Mouse (Mus musculus): Measurements from ENCODE around the gene Gm44596. TPM values are rescaled to one million over a fixed set of nuclear protein-coding genes. Genes with fewer than 3 reads are reported as not detected.

The Gm44596 gene
- polyA plus RNA-seq, 1 experiment: not detected

DNA sequence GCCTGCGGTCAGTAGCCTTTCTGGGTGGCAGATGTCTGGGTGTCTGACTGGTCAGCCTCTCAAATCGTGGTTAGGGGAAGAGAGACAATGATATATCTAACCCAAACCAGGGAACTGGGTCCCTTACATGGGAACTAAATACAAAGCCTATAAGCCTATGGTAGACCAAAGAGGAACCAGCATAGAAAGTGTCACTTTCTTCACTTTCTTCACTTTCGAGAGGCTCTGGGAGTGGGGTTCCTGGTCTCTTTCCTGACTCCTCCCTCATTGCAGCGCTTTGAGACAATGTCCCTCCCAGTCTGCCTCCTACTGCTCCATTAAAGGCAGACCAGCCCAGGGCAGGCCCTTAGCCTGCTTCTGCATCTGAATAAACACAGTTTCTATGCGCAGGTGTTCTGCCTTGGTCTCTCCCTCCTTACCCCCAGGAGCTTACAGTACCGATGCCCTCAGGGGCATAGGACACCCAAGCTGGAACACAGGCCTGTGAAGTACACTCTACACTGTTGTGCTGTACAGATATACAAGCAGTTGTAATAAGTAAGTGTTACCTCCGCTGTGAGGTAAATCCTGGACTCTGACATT lies 33.3 kb downstream of the Gm44596 start:
- TF ChIP-seq CTCF (IDR thresholded peaks at IDR 0.05; ENCODE audit: borderline replicate concordance, control insufficient read depth, extremely low read depth, insufficient read depth, low read length, poor library complexity) (no peak), POLR2A (IDR thresholded peaks at IDR 0.05; ENCODE audit: control insufficient read depth, extremely low read depth, insufficient read depth, low read length, poor library complexity) (no peak)
- DNase-seq: no peak
- Histone ChIP-seq H3K27me3 (ENCODE audit: control insufficient read depth, insufficient read depth, low read length) (no peaks in the 10 kb centered on the region), H3K27ac (ENCODE audit: control insufficient read depth, insufficient read depth, low read length) (no peak overlapping the region), H3K36me3 (ENCODE audit: control insufficient read depth, insufficient read depth, low read length) (peaks cover 25% of the 10 kb centered on the region), H3K4me3 (ENCODE audit: control insufficient read depth, insufficient read depth, low read length) (no peak overlapping the region), H3K4me1 (replicated peaks; ENCODE audit: control insufficient read depth, insufficient read depth, low read length) (no peaks in the 10 kb centered on the region)
- 97% methylated on average over 7 of the region's 7 CpGs for WGBS

GRCm38 (mm10) chr6:128410305-128410704 lies 35.0 kb downstream of the Gm44596 start:
- no peak for TF ChIP-seq POLR2A (IDR thresholded peaks at IDR 0.05; ENCODE audit: control insufficient read depth, extremely low read depth, insufficient read depth, low read length, poor library complexity)
- TF ChIP-seq CTCF (IDR thresholded peaks at IDR 0.05; ENCODE audit: borderline replicate concordance, control insufficient read depth, extremely low read depth, insufficient read depth, low read length, poor library complexity): no peak
- WGBS: 96% methylated on average over 13 of the region's 13 CpGs
- Histone ChIP-seq H3K4me3 (ENCODE audit: control insufficient read depth, insufficient read depth, low read length) (no peak overlapping the region), H3K27me3 (ENCODE audit: control insufficient read depth, insufficient read depth, low read length) (no peaks in the 10 kb centered on the region), H3K36me3 (ENCODE audit: control insufficient read depth, insufficient read depth, low read length) (peaks cover 25% of the 10 kb centered on the region), H3K4me1 (replicated peaks; ENCODE audit: control insufficient read depth, insufficient read depth, low read length) (no peaks in the 10 kb centered on the region), H3K27ac (ENCODE audit: control insufficient read depth, insufficient read depth, low read length) (no peak overlapping the region)
- DNase-seq: no peak

DNA sequence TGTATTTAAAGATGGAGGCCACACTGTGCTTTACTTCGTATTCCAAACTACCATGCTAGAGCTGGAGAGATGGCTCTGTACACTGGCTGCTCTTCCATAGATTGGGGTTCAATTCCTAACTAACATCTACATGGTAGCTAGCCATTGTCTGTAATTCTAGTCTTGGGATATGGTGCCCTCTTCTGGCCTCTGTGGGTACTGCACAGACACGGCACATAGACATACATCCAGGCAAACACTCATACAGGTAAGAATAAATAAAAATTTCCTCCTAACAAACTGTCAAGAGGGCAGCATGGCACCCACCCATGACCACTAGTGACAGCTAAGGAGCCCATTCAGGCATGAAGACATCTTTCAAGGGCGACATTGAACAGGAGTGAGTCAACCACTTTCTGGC lies 35.8 kb downstream of the Gm44596 start:
- Histone ChIP-seq H3K36me3 (ENCODE audit: control insufficient read depth, insufficient read depth, low read length) (peaks cover 25% of the 10 kb centered on the region), H3K27ac (ENCODE audit: control insufficient read depth, insufficient read depth, low read length) (no peak overlapping the region), H3K4me1 (replicated peaks; ENCODE audit: control insufficient read depth, insufficient read depth, low read length) (no peaks in the 10 kb centered on the region), H3K27me3 (ENCODE audit: control insufficient read depth, insufficient read depth, low read length) (no peaks in the 10 kb centered on the region), H3K4me3 (ENCODE audit: control insufficient read depth, insufficient read depth, low read length) (no peak overlapping the region)
- DNase-seq: peak; percentile 80
- 42% methylated on average over 3 of the region's 3 CpGs for WGBS
- TF ChIP-seq CTCF (IDR thresholded peaks at IDR 0.05; ENCODE audit: borderline replicate concordance, control insufficient read depth, extremely low read depth, insufficient read depth, low read length, poor library complexity) (no peak), POLR2A (IDR thresholded peaks at IDR 0.05; ENCODE audit: control insufficient read depth, extremely low read depth, insufficient read depth, low read length, poor library complexity) (no peak)

DNA sequence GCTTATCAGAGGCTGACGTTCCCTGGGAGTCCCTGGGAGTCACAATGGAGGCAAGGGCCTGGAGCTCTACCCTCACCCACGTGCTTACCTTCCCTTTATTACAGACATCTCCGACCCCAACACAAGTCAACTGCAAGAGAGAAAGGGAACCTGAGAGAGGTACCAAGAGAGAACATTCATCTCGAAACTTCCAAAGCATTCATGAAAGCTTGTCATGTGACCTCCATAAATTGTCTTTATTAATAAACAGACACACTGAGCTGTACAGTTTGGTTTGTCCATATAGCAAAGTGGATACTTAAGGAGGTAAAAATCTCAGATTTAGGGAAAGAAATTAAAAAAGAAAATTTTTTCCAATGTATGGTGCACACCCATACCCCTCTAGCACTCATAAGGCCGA lies 40.9 kb downstream of the Gm44596 start:
- Histone ChIP-seq H3K36me3 (ENCODE audit: control insufficient read depth, insufficient read depth, low read length) (peaks cover 6% of the 10 kb centered on the region; the same call in 1 of the 2 replicates), H3K4me1 (replicated peaks; ENCODE audit: control insufficient read depth, insufficient read depth, low read length) (no peaks in the 10 kb centered on the region), H3K4me3 (ENCODE audit: control insufficient read depth, insufficient read depth, low read length) (no peak overlapping the region), H3K27ac (ENCODE audit: control insufficient read depth, insufficient read depth, low read length) (no peak overlapping the region), H3K27me3 (ENCODE audit: control insufficient read depth, insufficient read depth, low read length) (no peaks in the 10 kb centered on the region)
- 95% methylated on average over 5 of the region's 5 CpGs for WGBS
- DNase-seq: no peak
- TF ChIP-seq CTCF (IDR thresholded peaks at IDR 0.05; ENCODE audit: borderline replicate concordance, control insufficient read depth, extremely low read depth, insufficient read depth, low read length, poor library complexity): no peak
- no peak for TF ChIP-seq POLR2A (IDR thresholded peaks at IDR 0.05; ENCODE audit: control insufficient read depth, extremely low read depth, insufficient read depth, low read length, poor library complexity)

- TF ChIP-seq CTCF (IDR thresholded peaks at IDR 0.05; ENCODE audit: borderline replicate concordance, control insufficient read depth, extremely low read depth, insufficient read depth, low read length, poor library complexity) (no peak), POLR2A (IDR thresholded peaks at IDR 0.05; ENCODE audit: control insufficient read depth, extremely low read depth, insufficient read depth, low read length, poor library complexity) (no peak)
- no peaks in the 10 kb centered on the region for H3K36me3 ChIP-seq (ENCODE audit: control insufficient read depth, insufficient read depth, low read length)
- H3K4me1 ChIP-seq (replicated peaks; ENCODE audit: control insufficient read depth, insufficient read depth, low read length): no peaks in the 10 kb centered on the region
- no peak overlapping the region for H3K4me3 ChIP-seq (ENCODE audit: control insufficient read depth, insufficient read depth, low read length)
- H3K27me3 ChIP-seq (ENCODE audit: control insufficient read depth, insufficient read depth, low read length): no peaks in the 10 kb centered on the region
- no peak overlapping the region for H3K27ac ChIP-seq (ENCODE audit: control insufficient read depth, insufficient read depth, low read length)
- 98% methylated on average over 1 of the region's 1 CpGs for WGBS
- DNase-seq: no peak
These were observed 42.8 kb downstream of the Gm44596 start for GRCm38 (mm10) chr6:128418076-128418475.

DNA sequence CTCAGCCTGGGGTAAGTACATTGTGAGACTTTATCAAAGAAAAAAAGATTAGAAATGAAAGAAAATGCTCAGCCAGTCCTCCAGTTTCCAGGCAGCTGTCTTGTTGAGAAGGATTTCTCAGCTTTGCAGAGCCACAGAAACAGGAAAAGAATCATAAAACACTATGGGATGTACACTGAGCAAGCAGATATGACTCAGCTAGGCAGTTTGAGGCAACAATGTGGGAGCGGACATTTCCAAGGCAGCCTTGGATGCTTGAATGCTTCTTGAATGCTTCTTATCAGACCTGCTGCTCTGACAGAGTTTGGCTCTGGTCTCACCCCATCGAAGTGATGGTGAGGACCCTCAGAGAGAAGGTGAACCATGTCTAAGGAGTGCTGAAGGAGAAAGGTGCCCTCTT lies 45.7 kb downstream of the Gm44596 start:
- no peak overlapping the region for H3K4me3 ChIP-seq (ENCODE audit: control insufficient read depth, insufficient read depth, low read length)
- DNase-seq: no peak
- no peaks in the 10 kb centered on the region for H3K36me3 ChIP-seq (ENCODE audit: control insufficient read depth, insufficient read depth, low read length)
- no peaks in the 10 kb centered on the region for H3K27me3 ChIP-seq (ENCODE audit: control insufficient read depth, insufficient read depth, low read length)
- peaks cover 2% of the 10 kb centered on the region for H3K4me1 ChIP-seq (replicated peaks; ENCODE audit: control insufficient read depth, insufficient read depth, low read length)
- 80% methylated on average over 2 of the region's 2 CpGs for WGBS
- no peak overlapping the region for H3K27ac ChIP-seq (ENCODE audit: control insufficient read depth, insufficient read depth, low read length)
- TF ChIP-seq CTCF (IDR thresholded peaks at IDR 0.05; ENCODE audit: borderline replicate concordance, control insufficient read depth, extremely low read depth, insufficient read depth, low read length, poor library complexity) (no peak), POLR2A (IDR thresholded peaks at IDR 0.05; ENCODE audit: control insufficient read depth, extremely low read depth, insufficient read depth, low read length, poor library complexity) (no peak)

DNA sequence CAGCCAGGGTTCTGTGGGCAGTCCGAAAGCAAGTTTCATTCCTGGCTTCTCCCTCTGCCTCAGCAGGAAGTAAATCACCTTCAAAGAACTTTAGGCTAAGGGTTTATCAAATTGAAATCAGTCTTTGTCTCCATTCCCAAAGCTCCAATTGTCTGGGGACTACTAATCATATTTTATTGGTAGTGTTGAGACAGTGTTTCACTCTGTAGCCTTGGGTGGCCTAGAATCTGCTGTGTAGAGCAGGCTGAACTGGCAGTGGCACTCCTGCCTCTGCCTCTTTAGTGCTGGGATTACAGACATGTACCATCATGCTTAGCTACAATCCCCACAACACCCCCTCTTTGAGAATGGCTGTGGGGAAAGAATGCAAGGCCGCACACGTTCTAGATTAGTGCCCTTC lies 46.2 kb downstream of the Gm44596 start:
- H3K27me3 ChIP-seq (ENCODE audit: control insufficient read depth, insufficient read depth, low read length): no peaks in the 10 kb centered on the region
- no peak overlapping the region for H3K27ac ChIP-seq (ENCODE audit: control insufficient read depth, insufficient read depth, low read length)
- peaks cover 2% of the 10 kb centered on the region for H3K4me1 ChIP-seq (replicated peaks; ENCODE audit: control insufficient read depth, insufficient read depth, low read length)
- DNase-seq: no peak
- TF ChIP-seq POLR2A (IDR thresholded peaks at IDR 0.05; ENCODE audit: control insufficient read depth, extremely low read depth, insufficient read depth, low read length, poor library complexity) (no peak), CTCF (IDR thresholded peaks at IDR 0.05; ENCODE audit: borderline replicate concordance, control insufficient read depth, extremely low read depth, insufficient read depth, low read length, poor library complexity) (no peak)
- H3K4me3 ChIP-seq (ENCODE audit: control insufficient read depth, insufficient read depth, low read length): no peak overlapping the region
- no peaks in the 10 kb centered on the region for H3K36me3 ChIP-seq (ENCODE audit: control insufficient read depth, insufficient read depth, low read length)
- 93% methylated on average over 3 of the region's 3 CpGs for whole genome bisulfite sequencing
